Mouse (Mus musculus) layer of hippocampus, postnatal 14 days (tissue): Measurements from ENCODE around the gene Brd3. TPM values are rescaled to one million over a fixed set of nuclear protein-coding genes. Genes with fewer than 3 reads are reported as not detected.

Experiments
- DNase-seq, 2 experiments: peaks; one replicate each; pipeline ENCODE4 v3.0.0; 2021 to 2022; ENCODE audit warnings: low spot score in 2 of 2, mixed read lengths in 1 of 2
- total RNA-seq, 2 experiments: library from RNA; stranded (reverse); gene quantifications; 2 replicates each; pipeline ENCODE4 v1.2.3; 2021

The Brd3 gene
- total RNA-seq, 2 experiments from 2014 or later: 58.9 to 68.0 TPM

DNA sequence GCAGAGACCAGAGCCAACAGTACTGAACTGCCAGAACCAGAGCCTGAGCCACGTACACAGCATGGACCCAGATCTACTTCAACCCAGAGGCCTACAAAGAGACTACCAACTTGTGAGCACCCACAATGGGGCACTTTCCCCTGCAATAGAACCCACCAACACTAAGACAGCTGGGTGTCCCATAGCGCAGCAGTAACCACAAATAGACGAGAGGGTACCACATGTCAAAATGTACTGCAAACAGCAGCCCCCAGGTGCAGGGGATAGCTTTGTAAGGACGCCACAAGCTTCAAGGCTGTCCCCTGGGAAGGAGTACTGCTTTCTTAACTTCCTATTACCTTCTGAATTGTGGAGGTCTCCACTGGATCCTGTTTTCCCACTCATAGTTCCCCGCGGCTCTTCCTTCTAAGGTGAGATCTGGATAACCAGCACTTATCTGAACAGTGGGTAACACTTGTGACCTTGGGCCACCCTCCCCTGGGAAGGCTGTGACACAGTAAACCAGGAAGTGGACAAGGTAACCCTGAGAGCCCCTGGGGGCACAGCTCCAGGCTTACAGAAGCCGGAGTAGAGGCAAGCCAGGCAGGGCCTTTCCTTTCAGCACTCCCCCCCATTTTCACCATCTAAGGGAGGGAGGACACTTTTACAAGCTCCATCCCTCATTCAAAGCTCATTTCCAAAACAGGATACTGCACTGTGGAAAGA, 34.2 kb downstream of the Brd3 start:
- no peak for DNase-seq

DNA sequence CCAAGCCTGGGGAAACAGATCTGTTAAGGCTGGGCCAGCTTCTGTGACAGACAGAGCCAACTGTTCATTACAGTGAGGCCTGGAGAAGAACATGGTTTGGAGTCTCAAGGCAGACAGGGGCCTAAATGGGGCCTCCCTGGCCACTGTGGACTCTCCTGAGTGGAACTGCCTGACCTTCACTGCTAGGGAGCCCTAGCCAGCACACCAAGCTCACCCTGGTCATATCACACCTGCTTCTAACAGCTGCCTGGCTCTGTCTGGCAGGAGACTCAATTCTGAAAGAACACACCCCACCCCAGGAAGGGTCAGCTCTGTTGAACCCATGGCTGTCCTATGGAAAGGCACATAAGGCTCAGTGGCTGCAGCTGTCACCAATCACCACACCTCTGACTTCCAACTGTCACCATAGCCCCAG, 36.3 kb downstream of the Brd3 start:
- DNase-seq: no peak

DNA sequence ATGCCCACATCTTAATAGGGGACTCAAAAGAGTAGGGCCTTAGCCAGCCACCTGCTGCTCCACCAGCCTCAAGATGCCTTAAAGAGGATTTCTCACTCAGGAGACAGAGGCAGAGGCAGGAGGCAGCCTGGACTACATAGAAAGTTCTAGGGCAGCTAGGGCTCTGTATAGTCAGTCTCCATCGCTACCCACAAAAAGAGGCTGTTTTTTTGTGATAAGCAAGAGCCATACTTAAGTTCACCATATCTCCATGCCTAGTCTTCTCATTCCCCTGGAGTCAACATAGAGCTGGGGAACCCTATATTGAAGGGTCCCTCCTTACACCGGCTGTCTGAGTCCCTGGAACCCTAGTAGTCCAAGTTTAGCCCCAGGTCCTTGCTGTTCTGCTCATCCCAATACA, 36.9 kb downstream of the Brd3 start:
- no peak for DNase-seq

DNA sequence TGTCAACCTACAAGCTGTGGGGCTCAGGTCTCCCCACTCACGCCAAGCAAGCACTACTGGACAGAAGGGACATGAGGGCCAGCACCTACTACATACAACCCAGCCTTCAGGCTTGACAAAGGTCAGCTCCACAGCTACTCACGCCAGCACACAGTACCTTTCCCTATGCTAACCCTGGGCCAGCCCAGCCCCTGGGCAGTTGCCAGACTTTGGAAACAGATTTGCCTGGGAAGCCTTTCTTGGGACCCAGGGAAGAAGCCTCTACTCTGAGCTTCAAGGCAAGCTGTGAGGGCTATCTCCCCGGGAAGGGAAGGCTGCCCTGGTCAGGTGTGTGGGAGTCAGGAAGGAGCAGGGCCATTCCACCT, 37.5 kb downstream of the Brd3 start:
- no peak for DNase-seq

DNA sequence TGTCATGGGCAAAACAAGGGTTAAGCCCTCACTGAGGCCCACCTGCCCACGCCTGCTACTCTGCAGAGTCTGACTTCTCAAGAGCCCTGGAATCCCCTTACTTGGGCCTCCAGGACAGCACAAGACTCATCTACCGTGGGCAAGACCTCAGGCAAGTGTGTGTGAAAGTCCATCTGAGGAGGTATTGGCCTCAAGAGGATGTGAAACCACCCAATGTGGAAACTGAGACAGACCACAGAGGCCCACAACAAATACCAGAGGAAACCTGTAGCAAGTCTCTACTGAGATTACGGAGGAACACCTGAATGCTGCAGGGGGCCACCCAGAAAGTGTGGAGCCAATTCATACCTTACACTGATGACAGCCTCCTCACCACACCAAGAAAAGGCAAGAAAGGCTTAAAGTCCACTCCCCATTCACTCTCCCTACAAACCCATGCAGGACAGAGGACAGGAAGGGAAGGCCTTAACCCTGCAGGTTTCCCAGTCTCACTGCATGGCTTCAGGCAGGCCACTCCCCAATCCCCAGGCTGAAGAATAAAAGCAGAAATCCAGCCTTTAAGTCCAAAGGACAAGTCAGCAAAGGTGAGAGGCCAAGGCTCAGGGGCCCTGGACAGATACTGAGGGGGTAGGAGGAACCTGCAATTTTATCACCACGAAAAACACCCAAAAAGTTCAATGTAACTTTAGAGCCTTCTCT, 38.0 kb downstream of the Brd3 start:
- DNase-seq: no peak

DNA sequence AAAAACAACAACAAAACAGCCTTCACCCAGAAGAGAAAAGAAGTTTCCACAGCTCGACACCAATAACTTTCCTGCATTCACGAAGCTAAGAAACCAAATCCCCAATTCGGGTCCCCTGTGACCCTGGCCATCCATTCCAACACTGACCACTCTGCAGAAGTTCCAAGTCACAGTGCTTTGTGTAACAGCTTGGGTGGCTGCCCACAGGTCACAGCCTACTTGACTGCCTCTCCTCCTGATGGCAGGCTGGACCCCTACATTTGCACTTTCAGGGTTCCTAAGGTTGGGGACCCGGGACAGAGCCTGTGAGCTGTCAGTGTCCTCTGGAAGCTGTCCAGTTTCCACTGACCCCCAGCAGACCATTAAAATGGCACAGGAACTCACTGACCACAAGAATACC, 44.6 kb downstream of the Brd3 start:
- no peak for DNase-seq

DNA sequence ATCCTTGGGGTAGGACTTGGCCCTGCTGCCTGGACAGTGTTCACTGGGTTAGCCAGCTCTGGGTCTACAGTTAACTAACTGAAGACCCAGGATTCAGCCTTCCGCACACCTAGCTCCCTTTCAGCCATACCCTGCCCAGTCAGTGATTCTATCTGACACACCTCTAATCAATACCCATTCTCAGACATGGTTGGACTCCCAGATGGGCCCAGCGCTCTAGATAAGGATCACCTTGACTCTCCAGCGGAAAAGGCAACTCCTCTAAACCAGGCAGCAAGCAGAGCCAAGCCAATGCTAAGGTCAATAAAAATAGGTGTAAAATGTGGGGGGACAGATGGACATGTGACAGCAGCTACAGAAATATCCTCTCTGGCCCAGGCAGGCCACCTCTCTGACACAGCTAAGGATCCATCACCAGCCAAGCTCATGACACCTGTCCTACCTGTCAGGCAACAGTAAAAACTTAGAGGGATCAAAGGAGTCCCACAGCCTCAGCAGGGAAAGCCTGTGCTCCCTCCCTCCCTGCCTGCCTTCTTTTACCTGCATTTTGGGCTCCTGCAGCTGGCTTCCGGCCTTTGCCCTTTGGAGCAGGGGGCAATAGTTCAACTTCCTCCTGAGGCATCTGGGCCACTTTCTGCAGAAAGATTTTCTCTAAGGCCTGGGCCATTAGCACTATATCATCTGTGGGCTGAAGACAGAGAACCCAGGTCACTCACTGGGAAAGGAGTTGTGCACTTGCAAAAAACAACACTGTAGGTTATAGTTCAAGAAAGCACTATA, 45.4 kb downstream of the Brd3 start:
- DNase-seq: no peak

DNA sequence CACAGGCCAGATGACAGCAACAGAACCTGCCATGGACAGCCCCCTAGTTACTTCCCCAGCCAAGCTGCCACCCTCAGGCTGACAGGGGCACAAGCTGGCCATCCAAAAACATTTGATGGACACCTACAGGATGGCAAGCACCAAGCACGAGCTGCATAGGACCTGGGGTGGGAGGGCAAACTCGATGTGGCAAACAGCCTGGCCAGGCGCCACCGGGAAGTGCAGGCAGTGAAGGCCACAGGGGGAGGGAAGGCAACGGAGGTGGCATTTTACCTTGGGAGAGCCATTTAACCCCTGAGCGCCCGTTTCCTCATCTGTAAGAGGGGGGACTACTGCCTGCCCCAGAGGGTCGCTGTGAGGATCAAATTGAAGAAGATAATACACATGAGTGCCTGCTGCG, 46.8 kb downstream of the Brd3 start:
- DNase-seq: no peak

DNA sequence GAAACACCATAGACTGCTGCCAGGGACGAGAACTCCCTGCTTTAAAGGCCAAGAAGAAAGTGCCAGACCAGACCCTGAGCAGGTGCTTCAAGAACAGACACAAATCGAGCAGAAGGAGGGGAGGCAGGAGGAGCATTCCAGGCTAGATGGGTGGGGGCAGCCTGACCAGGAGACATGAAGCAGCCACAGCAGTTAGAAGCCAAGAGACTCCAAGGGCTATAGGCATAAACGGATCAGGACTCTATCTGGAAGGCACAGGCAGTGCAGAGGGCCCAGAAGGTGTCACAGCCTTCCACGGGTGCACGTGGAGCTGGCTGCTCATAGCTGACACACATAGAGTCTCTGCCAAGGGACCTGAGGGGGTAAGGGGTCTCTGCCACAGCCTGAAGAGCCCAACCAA, 47.3 kb downstream of the Brd3 start:
- DNase-seq: no peak

DNA sequence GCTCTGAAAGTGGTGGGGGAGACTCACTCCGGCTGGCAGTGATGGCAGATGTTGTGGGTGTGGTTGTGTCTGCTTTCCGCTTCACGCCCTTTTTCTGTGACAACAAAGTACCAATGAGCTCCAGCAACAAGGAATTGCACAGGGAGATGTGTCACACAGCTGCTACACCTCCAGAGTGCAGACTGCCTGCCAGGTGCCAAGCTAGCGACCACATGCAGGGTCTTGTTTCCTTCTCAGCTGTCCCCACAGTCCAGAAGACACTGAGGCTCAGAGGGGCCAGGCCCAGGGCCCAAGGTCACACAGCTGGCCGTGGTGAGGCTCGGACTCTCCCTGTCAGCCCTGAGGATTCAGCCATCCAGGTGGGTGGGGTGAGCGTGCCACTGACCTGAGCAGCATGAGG, 47.7 kb downstream of the Brd3 start:
- DNase-seq: no peak

DNA sequence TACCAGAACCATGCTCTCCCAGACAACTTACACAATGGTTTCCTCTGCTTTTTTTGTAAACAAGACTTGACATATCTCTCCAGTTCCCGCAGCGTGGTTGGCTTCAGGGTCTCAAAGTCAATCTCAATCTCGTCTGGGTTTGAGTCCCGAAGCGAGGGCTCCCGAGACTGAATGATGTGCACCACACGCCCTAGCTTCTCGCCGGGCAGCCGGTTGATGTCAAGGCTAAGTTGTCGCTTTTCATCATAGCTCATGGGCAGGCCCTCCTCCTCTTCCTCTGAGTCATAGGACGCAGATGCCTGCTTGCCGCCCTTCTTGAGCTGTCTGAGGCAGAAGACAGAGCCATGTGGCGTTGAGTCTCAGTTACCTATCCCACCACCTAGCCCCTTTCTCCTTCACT, 57.2 kb downstream of the Brd3 start:
- no peak for DNase-seq

DNA sequence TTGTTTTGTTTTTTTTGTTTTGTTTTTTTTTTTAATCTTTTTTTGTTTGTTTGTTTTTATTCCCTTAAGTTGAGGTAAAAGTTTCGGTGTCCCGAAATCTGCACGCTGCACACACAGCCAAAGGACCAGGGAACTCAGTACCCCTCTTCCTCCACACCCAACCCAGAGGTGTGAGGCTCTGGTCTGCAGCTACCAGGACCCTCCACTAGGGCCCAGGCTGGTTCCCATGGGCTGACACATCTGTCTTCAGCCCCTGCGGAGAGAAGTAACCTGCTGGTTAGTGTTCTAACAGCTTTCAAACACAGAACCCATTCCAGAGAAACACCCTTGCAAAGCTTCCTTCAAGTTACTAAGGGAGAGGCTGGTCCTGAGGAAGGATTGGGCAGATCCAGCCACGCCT, 59.7 kb downstream of the Brd3 start:
- no peak for DNase-seq

DNA sequence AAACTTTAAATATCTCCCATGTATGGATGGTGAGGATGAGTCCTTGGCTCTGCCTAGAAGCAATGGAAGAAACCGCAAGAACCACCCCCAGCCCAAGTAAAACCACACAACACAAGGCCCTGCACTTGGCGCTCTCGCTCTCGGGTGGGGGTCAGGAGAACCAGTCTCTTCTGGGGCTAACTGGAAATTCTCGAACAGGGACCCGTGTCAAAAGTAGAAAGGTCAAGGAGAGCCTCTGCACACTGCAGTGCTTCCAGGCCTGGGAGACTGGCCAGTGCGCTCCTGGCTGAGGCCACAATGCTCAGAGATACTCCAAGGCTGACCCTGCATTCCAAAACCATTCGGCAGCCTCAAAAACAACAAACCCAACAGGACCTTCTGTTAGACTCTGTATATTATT, 60.6 kb downstream of the Brd3 start:
- DNase-seq: no peak

DNA sequence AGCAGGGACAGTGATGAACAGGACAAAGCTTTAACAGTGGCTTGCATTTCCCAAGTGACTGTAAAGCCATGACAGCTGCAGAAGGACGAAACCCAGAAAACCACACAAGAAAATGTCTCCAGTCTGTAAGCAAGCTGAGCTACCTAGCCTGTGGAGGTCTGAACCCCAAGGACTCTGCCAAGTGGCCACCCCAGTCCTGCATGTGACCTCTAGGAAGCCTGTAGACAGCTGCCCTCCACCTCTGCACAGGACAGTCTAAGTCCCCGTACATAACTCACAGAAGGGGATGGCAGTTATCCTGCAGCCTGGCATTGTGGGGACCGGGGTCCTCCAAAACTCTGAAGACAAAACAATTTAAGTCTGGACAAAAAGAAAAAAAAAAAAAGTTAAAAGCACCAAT, 61.6 kb downstream of the Brd3 start:
- no peak for DNase-seq

DNA sequence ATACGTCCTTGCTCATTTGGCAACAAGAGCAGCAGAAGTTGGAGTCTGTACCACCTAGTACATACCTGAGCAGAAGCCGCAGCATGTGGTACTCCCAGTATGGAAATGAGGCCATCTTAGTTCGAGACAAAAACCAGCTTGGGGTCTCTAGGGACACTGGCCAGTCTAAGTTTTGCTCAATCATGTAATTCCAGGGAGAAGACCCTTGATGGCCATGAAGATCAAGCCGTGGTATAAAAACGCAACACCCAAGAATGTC, 64.1 kb downstream of the Brd3 start:
- no peak for DNase-seq

DNA sequence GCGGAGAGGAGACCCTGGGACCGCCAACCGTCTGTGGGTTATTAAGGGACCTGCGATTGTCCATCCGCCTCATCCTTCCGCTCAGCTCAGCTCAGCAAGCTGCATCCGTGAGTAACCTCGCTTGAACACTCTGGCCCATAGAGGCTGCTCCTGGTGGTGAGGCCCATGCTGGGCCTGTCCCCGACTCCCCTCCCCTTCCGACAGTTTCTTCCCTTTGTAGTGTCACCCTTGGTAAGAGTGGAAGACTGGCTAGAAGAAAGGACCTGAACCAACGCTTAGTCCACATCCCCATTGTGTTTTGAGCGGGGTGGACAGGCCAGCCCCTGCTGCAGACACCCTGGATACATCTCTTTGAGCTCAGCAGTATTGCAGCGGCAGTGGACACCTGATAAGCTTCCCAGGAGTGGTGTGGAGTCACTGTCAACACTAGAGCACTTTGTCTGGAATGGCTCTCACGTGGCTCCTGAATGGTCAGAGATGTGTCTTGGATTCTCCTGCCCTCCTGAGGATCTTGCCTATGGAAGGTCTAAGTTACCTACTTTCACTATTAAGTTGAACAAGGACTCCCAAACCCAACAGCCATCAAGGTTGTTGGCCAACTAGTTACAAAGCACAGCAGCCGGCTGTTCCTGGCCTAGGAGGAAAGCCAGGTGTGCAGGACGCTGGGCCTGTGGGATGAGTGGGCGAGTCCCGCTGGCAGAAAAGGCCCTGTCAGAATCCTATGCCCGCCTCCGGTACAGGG, 64.6 kb downstream of the Brd3 start:
- DNase-seq: no peak

DNA sequence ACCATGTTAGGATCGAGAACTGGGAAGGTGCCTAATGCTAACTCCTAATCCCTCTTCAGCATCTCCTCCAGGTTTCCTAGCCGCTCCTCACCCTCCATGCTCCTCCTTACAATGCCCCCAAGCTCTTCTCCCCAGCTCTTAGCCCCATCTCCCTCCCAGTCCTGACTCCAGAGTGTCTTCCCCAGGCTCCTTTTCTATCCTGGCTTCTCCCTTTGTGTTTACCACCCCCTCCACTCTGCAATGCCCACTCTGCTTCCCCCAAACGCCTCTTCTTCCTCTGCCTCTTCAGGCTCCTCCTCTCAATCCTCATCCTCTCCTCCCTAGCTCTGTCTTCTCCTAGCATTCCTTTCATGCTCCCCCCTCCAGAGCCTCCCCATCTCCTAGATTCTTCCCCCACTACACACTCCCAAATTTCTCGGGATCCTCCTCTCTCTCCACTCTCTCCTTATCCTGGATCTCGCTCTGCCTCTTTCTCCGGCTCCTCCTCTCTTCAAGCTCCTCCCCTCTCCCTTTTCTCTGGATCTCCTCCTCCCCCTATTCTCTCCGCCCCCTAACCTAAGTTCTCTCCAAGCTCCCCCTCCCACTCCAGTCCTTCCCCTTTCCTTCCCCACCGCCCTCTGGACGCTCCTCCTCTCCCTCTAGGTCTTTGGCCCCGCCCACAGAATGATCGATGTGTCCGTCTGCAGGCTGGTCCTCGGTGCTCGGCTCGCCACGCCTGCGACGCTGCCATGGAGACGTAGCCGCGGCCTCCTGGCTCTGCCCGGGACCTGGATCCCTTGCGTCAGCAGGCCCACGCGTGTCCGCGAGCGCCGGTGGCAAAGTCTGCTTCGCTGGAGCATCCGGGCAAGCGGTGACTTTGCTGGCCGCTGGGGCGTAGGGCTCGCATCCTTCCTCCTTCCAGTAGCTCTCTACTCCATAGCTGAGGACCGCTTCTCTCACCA, 65.4 kb downstream of the Brd3 start, which contains the start of gene Brd3os:
Brd3os (plus strand) TSS at position 558 of the 941 bp plus-strand sequence.
- DNase-seq: peak; percentile 89 to 97

DNA sequence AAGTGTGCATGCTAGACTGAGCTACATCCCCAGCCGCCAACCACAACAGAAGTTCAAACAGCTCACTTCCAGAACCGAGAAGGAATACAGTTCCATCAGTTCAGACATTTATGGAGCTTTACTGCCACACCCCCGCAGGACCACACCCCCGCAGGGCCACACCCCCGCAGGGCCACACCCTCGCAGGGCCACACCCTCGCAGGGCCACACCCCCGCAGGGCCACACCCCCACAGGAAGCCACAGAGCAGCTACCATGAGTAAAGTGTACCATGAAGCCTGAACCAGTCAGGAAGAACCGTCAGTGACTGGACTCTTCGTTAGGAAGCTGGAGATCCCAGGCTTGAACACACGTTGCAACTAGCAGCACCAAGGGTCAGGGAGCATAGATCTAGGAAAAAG, 69.2 kb downstream of the Brd3 start:
- no peak for DNase-seq

DNA sequence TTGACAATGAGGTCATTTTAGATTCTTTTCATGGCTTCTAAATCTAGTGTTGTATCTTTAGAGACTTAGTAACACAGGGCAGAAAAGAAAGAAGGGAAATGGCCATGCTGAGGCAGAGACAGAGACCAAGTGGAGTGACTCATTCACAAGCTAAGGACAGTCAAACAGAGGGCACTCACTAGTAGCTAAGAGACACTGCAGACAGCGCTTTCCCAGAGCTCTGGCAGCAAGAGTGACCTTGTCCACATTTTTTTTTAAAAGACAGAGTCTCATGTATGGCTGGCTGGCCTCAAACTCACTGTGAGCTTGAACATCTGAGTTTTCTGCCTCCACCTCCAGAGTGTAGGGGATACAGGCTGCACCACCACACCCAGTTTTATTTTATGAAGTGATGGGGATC, 69.6 kb downstream of the Brd3 start:
- DNase-seq: no peak

DNA sequence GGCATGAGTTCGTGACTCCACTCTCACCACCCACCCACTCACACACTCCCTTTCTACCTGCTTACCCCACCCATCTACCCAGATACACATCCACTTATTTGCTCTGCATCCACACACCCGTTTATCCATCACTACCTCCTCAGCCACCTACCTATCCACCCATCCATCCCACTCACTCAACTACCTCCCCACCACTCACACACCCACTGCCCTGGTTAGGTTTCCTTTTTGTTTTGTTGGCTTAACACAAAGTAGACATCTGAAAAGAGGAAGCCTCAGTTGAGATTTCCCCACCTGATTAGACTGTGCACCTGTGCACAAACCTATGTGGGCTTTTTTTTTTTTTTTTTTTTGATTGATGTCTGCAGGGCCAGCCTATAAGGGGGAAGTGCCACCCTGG, 74.9 kb downstream of the Brd3 start:
- DNase-seq: no peak

DNA sequence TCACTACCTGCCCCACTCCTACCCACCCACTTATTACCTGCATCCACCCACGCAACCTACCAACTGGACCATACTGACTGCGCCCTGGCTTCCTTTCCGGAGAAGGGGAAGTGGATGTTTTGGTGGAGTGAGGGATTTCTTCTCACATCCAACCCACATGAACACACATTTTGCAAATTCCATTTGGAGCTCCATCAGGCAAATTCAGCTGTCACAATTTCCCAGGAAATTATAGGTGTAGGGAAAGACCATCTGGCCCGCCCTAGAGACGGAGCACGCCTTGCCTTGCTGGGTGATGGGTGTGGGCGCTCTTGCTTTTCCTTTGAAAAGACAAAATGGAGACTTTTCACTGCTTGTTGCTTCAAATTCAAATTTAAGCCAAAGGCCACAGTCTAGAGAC, 76.8 kb downstream of the Brd3 start:
- DNase-seq: peak; percentile 50 to 82
